Mouse (Mus musculus) left cerebral cortex, postnatal 10 days (tissue): ENCODE results near the gene Trpc7. TPM values are rescaled to one million over a fixed set of nuclear protein-coding genes. Genes with fewer than 3 reads are reported as not detected.

Experiments
- DNase-seq, 2 experiments: peaks; one replicate each; pipeline ENCODE4 v3.0.0; 2021 to 2022; ENCODE audit warnings: low spot score in 2 of 2, mixed read lengths in 1 of 2; ENCODE audit errors: extremely low spot score in 1 of 2
- intact Hi-C: fragments of 180-260 bp; cut with DNase I; formaldehyde crosslinking; loops from one replicate; pipeline ENCODE4 v1.15.1; 2025
- total RNA-seq, 2 experiments: library from RNA; stranded (reverse); gene quantifications; 2 replicates each; pipeline ENCODE4 v1.2.3; 2021

Trpc7 gene
- total RNA-seq, 2 experiments from 2014 or later = 3.0 to 3.4 TPM

- no peak for DNase-seq
- intact Hi-C loops = no loop called here
These were observed 142.4 kb downstream of the Trpc7 start, which contains the start of gene Gm45623 for GRCm38 (mm10) chr13:56753192-56753951. Gene Gm45623 (minus strand): TSS chr13:56753827.

- intact Hi-C loops = no loop called here
- no peak for DNase-seq
These were observed 143.2 kb downstream of the Trpc7 start for GRCm38 (mm10) chr13:56752474-56753191.

- no peak for DNase-seq
- intact Hi-C loops = no loop called here
These were observed 144.0 kb downstream of the Trpc7 start for GRCm38 (mm10) chr13:56751774-56752173.

GRCm38 (mm10) chr13:56749377-56749776, 146.4 kb downstream of the Trpc7 start:
- intact Hi-C loops = no loop called here

GRCm38 (mm10) chr13:56747554-56747953, 148.2 kb downstream of the Trpc7 start:
- intact Hi-C loops = no loop called here
- DNase-seq = no peak

More at GRCm38 (mm10) chr13:56749377-56749776, 146.4 kb downstream of the Trpc7 start:
- no peak for DNase-seq

- DNase-seq = no peak
- intact Hi-C loops = no loop called here
These were observed 148.9 kb downstream of the Trpc7 start for GRCm38 (mm10) chr13:56746739-56747532.

- no peak for DNase-seq
- intact Hi-C loops = no loop called here
These were observed 153.4 kb downstream of the Trpc7 start for GRCm38 (mm10) chr13:56742325-56742901.

- DNase-seq = no peak
- intact Hi-C loops = no loop called here
These were observed 154.1 kb downstream of the Trpc7 start for GRCm38 (mm10) chr13:56741691-56742090.

GRCm38 (mm10) chr13:56740496-56740895, 155.3 kb downstream of the Trpc7 start:
- DNase-seq = no peak
- intact Hi-C loops = no loop called here

GRCm38 (mm10) chr13:56739556-56739955, 156.2 kb downstream of the Trpc7 start:
- intact Hi-C loops = loop anchor here (10.0 kb wide), 1 partner anchor 185 kb away; no protein-coding TSS in a partner anchor
- DNase-seq = no peak

GRCm38 (mm10) chr13:56735212-56735875, 160.4 kb downstream of the Trpc7 start:
- DNase-seq = peak; percentile 20 to 40
- intact Hi-C loops = loop anchor here (10.0 kb wide), 1 partner anchor 181 kb away; no protein-coding TSS in a partner anchor

GRCm38 (mm10) chr13:56734617-56735016, 161.2 kb downstream of the Trpc7 start:
- intact Hi-C loops = loop anchor here (10.0 kb wide), 1 partner anchor 180 kb away; no protein-coding TSS in a partner anchor
- no peak for DNase-seq

GRCm38 (mm10) chr13:56729046-56729445, 166.7 kb downstream of the Trpc7 start:
- intact Hi-C loops = no loop called here
- no peak for DNase-seq

GRCm38 (mm10) chr13:56726551-56726950, 169.2 kb downstream of the Trpc7 start:
- DNase-seq = peak in 1 of 2 experiments; percentile 27
- intact Hi-C loops = no loop called here

Other genes with a start within 250 kb of the Trpc7 start
- 10 to 100 TPM; 22.3 to 23.0 TPM for gene Smad5, start 193.0 kb downstream of the Trpc7 start, total RNA-seq
- gene Gm45623, start 142.2 kb downstream of the Trpc7 start, total RNA-seq = 10 to 100 TPM in 1 of 2 experiments, 1 to 10 TPM in 1; 6.9 to 13.1 TPM